Mouse (Mus musculus): ENCODE measurements around the gene Qsox1. TPM values are rescaled to one million over a fixed set of nuclear protein-coding genes. Genes with fewer than 3 reads are reported as not detected.
A peak's percentile ranks its signal among the peaks of the same experiment; 100 is the strongest.

Gene Qsox1
- polyA plus RNA-seq, 1 experiment from 2014 or later: 238 TPM

GRCm38 (mm10) chr1:155740622-155741377 is 71.9 kb downstream of the Qsox1 start:
- Histone ChIP-seq H3K4me2 (ENCODE audit: low read depth, low read length) (0 out of 2 replicates have a peak overlapping the region, but pooled peaks have one; percentile 33), H3K27ac (ENCODE audit: low read depth) (no peak overlapping the region), H3K4me1 (ENCODE audit: insufficient read depth) (peaks cover 25% of the 10 kb centered on the region), H3K27me3 (ENCODE audit: insufficient read depth, low read length) (peaks cover 92% of the 10 kb centered on the region), H3K9ac (replicated peaks) (no peak overlapping the region), H3K9me3 (ENCODE audit: low read length) (no peaks in the 10 kb centered on the region), H3K36me3 (replicated peaks; ENCODE audit: insufficient read depth, low read length) (no peaks in the 10 kb centered on the region), H3K4me3 (ENCODE audit: low read depth, low read length) (no peak overlapping the region)
- no peak for TF ChIP-seq CTCF (IDR thresholded peaks at IDR 0.05; ENCODE audit: low read depth)
- TF ChIP-seq EP300 (IDR thresholded peaks at IDR 0.05; ENCODE audit: low read depth): no peak
- DNase-seq (no peak), ATAC-seq (no peak)
- WGBS (ENCODE audit: insufficient replicate concordance): 1% methylated on average over 44 of the region's 44 CpGs

- Histone ChIP-seq H3K27ac (ENCODE audit: low read depth) (no peak overlapping the region), H3K9ac (replicated peaks) (no peak overlapping the region), H3K4me3 (ENCODE audit: low read depth, low read length) (peak overlapping the region; percentile 8; the same call in 1 of the 2 replicates), H3K36me3 (replicated peaks; ENCODE audit: insufficient read depth, low read length) (no peaks in the 10 kb centered on the region), H3K27me3 (ENCODE audit: insufficient read depth, low read length) (peaks cover 97% of the 10 kb centered on the region), H3K4me2 (ENCODE audit: low read depth, low read length) (peak overlapping the region; percentile 30; the same call in 1 of the 2 replicates), H3K9me3 (ENCODE audit: low read length) (no peaks in the 10 kb centered on the region), H3K4me1 (ENCODE audit: insufficient read depth) (peaks cover 22% of the 10 kb centered on the region)
- DNase-seq: no peak
- WGBS (ENCODE audit: insufficient replicate concordance): 2% methylated on average over 25 of the region's 25 CpGs
- TF ChIP-seq CTCF (IDR thresholded peaks at IDR 0.05; ENCODE audit: low read depth) (no peak), EP300 (IDR thresholded peaks at IDR 0.05; ENCODE audit: low read depth) (no peak)
- no peak for ATAC-seq
Observed at GRCm38 (mm10) chr1:155737809-155738383, 74.8 kb downstream of the Qsox1 start.

GRCm38 (mm10) chr1:155737017-155737808 is 75.5 kb downstream of the Qsox1 start:
- Histone ChIP-seq H3K27me3 (ENCODE audit: insufficient read depth, low read length) (peaks cover 97% of the 10 kb centered on the region), H3K4me1 (ENCODE audit: insufficient read depth) (peaks cover 16% of the 10 kb centered on the region), H3K4me3 (ENCODE audit: low read depth, low read length) (peak overlapping the region; percentile 8; the same call in 1 of the 2 replicates), H3K36me3 (replicated peaks; ENCODE audit: insufficient read depth, low read length) (no peaks in the 10 kb centered on the region), H3K9ac (replicated peaks) (no peak overlapping the region), H3K4me2 (ENCODE audit: low read depth, low read length) (peak overlapping the region; percentile 30; the same call in 1 of the 2 replicates), H3K27ac (ENCODE audit: low read depth) (no peak overlapping the region), H3K9me3 (ENCODE audit: low read length) (no peaks in the 10 kb centered on the region)
- no peak for ATAC-seq
- TF ChIP-seq CTCF (IDR thresholded peaks at IDR 0.05; ENCODE audit: low read depth): no peak
- TF ChIP-seq EP300 (IDR thresholded peaks at IDR 0.05; ENCODE audit: low read depth): no peak
- peak; percentile 27 for DNase-seq
- under 1% methylated on average over 58 of the region's 58 CpGs for WGBS (ENCODE audit: insufficient replicate concordance)

GRCm38 (mm10) chr1:155736096-155736825 is 76.4 kb downstream of the Qsox1 start:
- DNase-seq: no peak
- Histone ChIP-seq H3K27ac (ENCODE audit: low read depth) (no peak overlapping the region), H3K9me3 (ENCODE audit: low read length) (no peaks in the 10 kb centered on the region), H3K4me3 (ENCODE audit: low read depth, low read length) (no peak overlapping the region), H3K4me2 (ENCODE audit: low read depth, low read length) (0 out of 2 replicates have a peak overlapping the region, but pooled peaks have one; percentile 30), H3K9ac (replicated peaks) (no peak overlapping the region), H3K4me1 (ENCODE audit: insufficient read depth) (peaks cover 10% of the 10 kb centered on the region; the same call in 1 of the 2 replicates), H3K27me3 (ENCODE audit: insufficient read depth, low read length) (peaks cover 96% of the 10 kb centered on the region), H3K36me3 (replicated peaks; ENCODE audit: insufficient read depth, low read length) (no peaks in the 10 kb centered on the region)
- ATAC-seq: no peak
- TF ChIP-seq EP300 (IDR thresholded peaks at IDR 0.05; ENCODE audit: low read depth) (no peak), CTCF (IDR thresholded peaks at IDR 0.05; ENCODE audit: low read depth) (no peak)
- WGBS (ENCODE audit: insufficient replicate concordance): 2% methylated on average over 26 of the region's 26 CpGs

- DNase-seq (no peak), ATAC-seq (no peak)
- Histone ChIP-seq H3K36me3 (replicated peaks; ENCODE audit: insufficient read depth, low read length) (no peaks in the 10 kb centered on the region), H3K27me3 (ENCODE audit: insufficient read depth, low read length) (peaks cover 79% of the 10 kb centered on the region), H3K9ac (replicated peaks) (no peak overlapping the region), H3K4me1 (ENCODE audit: insufficient read depth) (peaks cover 1% of the 10 kb centered on the region; the same call in 1 of the 2 replicates), H3K9me3 (ENCODE audit: low read length) (no peaks in the 10 kb centered on the region), H3K4me3 (ENCODE audit: low read depth, low read length) (no peak overlapping the region), H3K27ac (ENCODE audit: low read depth) (no peak overlapping the region), H3K4me2 (ENCODE audit: low read depth, low read length) (no peak overlapping the region)
- TF ChIP-seq EP300 (IDR thresholded peaks at IDR 0.05; ENCODE audit: low read depth): no peak
- TF ChIP-seq CTCF (IDR thresholded peaks at IDR 0.05; ENCODE audit: low read depth): no peak
- WGBS (ENCODE audit: insufficient replicate concordance): 0% methylated on average over 2 of the region's 2 CpGs
Observed at GRCm38 (mm10) chr1:155731156-155731555, 81.5 kb downstream of the Qsox1 start.

Measured in liver, postnatal 0 days (tissue).